Mouse (Mus musculus): ENCODE results near the gene Olfr373.

Olfr373 gene

GRCm38 (mm10) chr8:72133507-72133906 is 50.5 kb downstream of the Olfr373 start:
- DNase-seq (ENCODE audit: low read depth, low spot score), result no peak

- DNase-seq (ENCODE audit: low read depth, low spot score), result no peak
Observed at GRCm38 (mm10) chr8:72134756-72135445, 51.9 kb downstream of the Olfr373 start, which contains the start of gene Tpm4. Tpm4 (plus strand) TSS chr8:72134975.

GRCm38 (mm10) chr8:72135446-72136301 is 52.7 kb downstream of the Olfr373 start:
- no peak for DNase-seq (ENCODE audit: low read depth, low spot score)

GRCm38 (mm10) chr8:72136302-72136978 is 53.5 kb downstream of the Olfr373 start:
- DNase-seq (ENCODE audit: low read depth, low spot score), result no peak

- no peak for DNase-seq (ENCODE audit: low read depth, low spot score)
Observed at GRCm38 (mm10) chr8:72137431-72137830, 54.5 kb downstream of the Olfr373 start.

GRCm38 (mm10) chr8:72138456-72138855 is 55.5 kb downstream of the Olfr373 start:
- no peak for DNase-seq (ENCODE audit: low read depth, low spot score)

- no peak for DNase-seq (ENCODE audit: low read depth, low spot score)
Observed at GRCm38 (mm10) chr8:72143256-72143824, 60.4 kb downstream of the Olfr373 start.

- DNase-seq (ENCODE audit: low read depth, low spot score), result no peak
Observed at GRCm38 (mm10) chr8:72144345-72144975, 61.5 kb downstream of the Olfr373 start.

- DNase-seq (ENCODE audit: low read depth, low spot score), result no peak
Observed at GRCm38 (mm10) chr8:72145511-72145910, 62.5 kb downstream of the Olfr373 start.

- DNase-seq (ENCODE audit: low read depth, low spot score), result no peak
Observed at GRCm38 (mm10) chr8:72146056-72146455, 63.1 kb downstream of the Olfr373 start.

GRCm38 (mm10) chr8:72146556-72146955 is 63.6 kb downstream of the Olfr373 start:
- DNase-seq (ENCODE audit: low read depth, low spot score), result no peak

GRCm38 (mm10) chr8:72147266-72147665 is 64.3 kb downstream of the Olfr373 start:
- DNase-seq (ENCODE audit: low read depth, low spot score), result no peak

- no peak for DNase-seq (ENCODE audit: low read depth, low spot score)
Observed at GRCm38 (mm10) chr8:72149056-72149455, 66.1 kb downstream of the Olfr373 start.

- no peak for DNase-seq (ENCODE audit: low read depth, low spot score)
Observed at GRCm38 (mm10) chr8:72151418-72152078, 68.6 kb downstream of the Olfr373 start.
